Mouse (Mus musculus) adrenal gland, postnatal 25 days (tissue): Measurements from ENCODE around the gene Tmem260. TPM values are rescaled to one million over a fixed set of nuclear protein-coding genes. Genes with fewer than 3 reads are reported as not detected.

ENCODE experiments used
- DNase-seq: peaks from one replicate; pipeline ENCODE4 v3.0.0; 2021; ENCODE audit warnings: mixed read lengths
- total RNA-seq: library from RNA; stranded (reverse); gene quantifications from 2 replicates; pipeline ENCODE4 v1.2.3, GENCODE M21; 2021

Gene Tmem260
- total RNA-seq, 1 experiment from 2014 or later = 36.4 TPM

DNA sequence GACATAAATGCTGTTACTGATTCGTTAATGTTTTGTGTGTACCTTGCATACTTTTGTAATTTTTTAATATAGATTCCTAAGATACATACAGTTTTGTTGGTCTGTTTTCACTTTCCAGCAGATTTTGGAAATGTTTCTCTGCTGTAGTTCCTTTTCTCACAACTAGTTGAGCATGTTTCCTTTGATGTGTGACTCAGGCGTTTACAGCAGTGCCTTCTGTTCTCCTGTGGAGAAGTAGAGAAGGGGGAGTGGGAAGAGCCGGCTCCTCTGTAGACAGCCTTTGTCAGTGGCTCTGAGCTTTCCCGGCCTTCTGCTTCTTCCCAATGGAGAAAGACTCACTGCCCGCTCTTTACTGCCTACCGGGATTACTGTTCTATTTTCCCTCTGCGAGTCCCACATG is 35.7 kb downstream of the Tmem260 start:
- no peak for DNase-seq

GRCm38 (mm10) chr14:48482762-48483161 is 36.8 kb downstream of the Tmem260 start:
- DNase-seq = no peak

GRCm38 (mm10) chr14:48493896-48494295 is 48.0 kb downstream of the Tmem260 start:
- DNase-seq = peak; percentile 32

DNA sequence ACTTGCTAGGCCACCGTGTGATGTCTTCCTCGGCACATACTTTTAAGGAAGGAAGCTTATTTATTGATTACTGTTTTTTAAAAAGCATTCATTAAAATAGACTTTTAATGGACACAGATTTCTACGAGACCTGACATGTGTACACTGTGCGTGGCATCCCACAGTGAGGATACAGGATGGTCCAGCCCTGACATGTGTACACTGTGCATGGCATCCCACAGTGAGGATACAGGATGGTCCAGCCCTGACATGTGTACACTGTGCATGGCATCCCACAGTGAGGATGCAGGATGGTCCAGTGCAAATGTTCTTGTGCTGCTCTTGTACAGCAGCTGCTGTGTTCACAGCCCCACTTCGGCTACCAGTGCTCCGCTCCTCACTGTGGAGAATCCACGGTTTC is 56.6 kb downstream of the Tmem260 start:
- DNase-seq = no peak

GRCm38 (mm10) chr14:48503691-48504565 is 58.0 kb downstream of the Tmem260 start:
- no peak for DNase-seq

GRCm38 (mm10) chr14:48504566-48504950 is 58.6 kb downstream of the Tmem260 start:
- no peak for DNase-seq

DNA sequence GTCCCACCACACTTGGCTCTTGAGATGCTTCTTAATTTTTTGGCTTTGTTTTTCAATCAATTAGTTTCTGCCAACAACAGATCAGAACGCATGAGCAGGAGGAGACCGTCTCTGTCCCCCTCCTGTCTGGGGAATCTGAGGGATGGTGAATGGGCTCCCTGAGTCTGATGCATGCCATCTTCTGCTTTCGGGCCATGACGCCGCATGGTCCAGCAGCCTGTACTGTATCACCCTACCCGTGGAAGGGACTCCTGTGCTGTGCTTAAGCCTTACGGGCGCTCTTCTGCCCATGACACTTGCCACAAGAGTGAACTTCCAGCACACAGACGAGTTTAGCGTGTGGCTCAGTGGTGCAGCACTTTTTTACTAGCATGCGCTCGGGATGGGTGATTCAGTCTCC is 59.7 kb downstream of the Tmem260 start:
- no peak for DNase-seq

- DNase-seq = no peak
These were observed 61.5 kb downstream of the Tmem260 start for GRCm38 (mm10) chr14:48507376-48507775.

- DNase-seq = no peak
These were observed 63.2 kb downstream of the Tmem260 start for GRCm38 (mm10) chr14:48509131-48509530.

- DNase-seq = no peak
These were observed 67.3 kb downstream of the Tmem260 start for GRCm38 (mm10) chr14:48513098-48513823.

DNA sequence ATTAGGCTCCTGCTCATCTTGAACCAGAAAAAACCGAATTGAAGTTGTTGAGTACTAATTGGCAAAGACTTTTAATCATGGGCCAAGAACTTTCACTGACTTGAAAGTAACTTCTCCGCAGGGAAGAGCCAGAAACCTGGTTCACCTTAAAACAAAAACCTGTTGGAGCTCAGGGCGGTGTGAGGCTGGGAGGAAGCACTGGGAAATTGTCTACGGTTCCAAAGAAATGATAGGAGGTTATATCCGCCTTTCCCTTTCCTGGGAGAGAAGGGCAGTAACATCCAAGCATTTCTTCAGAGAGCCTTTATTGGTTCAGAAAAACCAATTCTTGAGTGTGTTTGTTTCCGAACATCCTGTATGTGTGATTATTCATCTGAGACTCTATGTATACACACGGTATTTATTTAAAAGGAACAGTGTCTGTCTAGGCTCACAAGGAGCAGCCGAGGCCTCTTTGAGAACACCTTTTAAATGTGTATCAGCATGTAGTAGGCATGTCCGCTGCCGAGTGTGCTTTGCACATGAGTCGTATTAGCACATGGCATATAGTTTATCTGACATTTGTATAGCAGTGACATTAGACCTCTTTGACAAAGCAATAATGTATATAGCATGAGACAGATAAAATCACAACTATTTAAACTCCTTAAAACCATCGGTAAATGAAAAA is 68.0 kb downstream of the Tmem260 start:
- no peak for DNase-seq

DNA sequence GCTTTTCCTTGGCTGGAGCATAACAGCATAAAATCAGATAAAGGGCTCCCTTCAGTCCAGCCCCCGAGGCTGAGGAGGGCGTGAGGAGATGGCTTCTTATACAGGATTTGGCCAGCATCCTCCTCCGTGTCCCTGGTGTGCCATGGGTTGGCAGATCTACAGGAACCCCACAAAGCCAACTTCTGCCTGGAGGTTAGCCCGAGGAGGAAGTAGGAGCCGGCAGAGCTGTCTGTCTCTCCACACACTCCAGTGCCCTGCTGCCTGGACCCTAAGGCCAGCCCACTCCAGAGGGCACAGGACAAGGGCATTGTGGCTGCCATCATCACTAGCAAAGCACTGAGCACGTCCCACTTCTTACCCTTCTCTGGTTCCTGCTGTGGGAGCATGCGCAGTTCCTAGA is 68.7 kb downstream of the Tmem260 start:
- no peak for DNase-seq

DNA sequence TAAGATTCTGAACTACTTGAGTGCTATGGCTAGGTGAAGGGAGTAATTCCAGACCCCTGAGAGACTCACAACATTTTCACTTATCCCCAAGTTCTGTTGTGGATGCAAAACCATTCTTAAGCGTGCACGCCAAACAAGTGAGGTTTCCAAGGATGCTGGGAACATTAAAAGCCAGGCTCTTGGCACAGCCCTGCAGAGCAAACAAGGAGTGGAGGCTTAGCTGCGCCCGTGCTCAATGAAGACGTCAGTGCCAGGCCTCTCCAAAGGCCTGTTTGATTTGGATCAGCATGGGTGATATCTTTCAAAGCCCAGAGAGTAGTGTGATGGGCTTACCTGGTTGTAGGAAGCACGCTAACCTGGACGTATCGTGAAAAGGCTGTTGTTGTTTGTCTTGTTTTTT is 69.6 kb downstream of the Tmem260 start:
- no peak for DNase-seq

GRCm38 (mm10) chr14:48523361-48523760 is 77.4 kb downstream of the Tmem260 start:
- DNase-seq = no peak

- peak; percentile 10 for DNase-seq
These were observed 78.2 kb downstream of the Tmem260 start for GRCm38 (mm10) chr14:48524135-48524534.

GRCm38 (mm10) chr14:48525055-48525454 is 79.1 kb downstream of the Tmem260 start:
- no peak for DNase-seq

DNA sequence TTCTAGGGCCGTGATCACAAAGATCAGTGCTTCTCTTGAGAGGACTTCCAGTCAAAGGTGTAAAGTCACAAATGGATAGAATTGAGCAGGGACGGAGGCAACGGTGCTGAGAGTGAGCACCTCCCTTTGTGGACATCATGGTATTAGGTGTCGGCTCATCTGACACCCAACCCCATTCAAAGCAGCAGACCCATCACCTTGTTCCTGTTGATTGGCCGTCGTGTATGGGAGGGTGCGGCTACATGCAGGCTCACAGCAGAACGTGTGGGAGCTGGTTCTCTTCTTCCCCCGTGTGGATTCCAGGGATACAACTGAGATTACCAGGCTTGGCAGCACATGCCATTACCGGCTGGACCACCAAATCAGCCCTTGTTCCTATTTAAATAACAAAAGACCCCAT is 84.7 kb downstream of the Tmem260 start:
- DNase-seq = no peak

DNA sequence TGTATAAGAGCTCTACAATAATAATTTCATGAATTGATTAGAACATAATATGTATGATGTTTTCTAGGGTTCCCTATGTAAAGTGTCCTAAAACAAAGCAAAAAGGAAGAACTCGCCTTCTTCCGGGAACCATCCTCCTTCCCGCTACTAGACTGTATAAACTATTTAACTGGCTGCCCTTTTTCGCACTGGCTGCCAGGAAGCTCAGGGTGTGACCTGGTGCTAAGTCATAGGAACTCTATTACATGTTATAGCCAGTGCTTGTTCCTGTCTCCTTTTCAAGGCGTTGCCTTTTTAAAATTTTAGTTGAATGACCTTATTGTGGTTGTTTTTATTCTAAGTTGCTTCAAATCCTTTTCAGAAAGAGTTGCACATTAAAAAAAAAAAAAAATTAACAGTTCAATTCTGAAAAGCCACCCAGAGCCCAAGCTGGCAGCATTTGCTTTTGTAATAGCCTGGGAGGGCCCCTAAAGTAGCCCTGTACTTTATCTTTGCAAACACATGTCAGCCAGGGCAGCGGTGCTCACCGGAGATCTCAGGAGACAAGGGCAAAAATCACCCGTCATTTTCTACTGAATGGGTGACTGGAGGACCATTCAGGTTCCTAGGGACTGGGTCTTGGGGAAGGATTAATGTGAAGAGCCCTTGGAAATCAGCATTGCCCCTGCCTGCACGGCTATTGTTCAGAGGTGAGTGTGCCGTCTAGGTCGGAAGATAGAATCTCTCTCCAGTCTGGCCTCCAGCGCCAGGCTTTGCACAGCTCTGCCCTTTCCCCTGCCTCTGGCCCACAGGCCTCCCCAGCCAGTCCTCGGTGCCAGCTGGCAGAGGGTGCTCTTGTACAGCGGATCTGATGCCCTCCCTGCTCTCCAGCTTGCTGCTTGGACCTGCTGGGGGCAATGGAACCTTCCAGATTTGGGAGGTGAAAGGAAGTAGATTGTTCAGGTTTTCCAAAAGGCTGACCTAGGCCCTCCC is 92.2 kb downstream of the Tmem260 start:
- peak; percentile 44 for DNase-seq

- DNase-seq = no peak
These were observed 99.2 kb downstream of the Tmem260 start for GRCm38 (mm10) chr14:48545166-48545565.

DNA sequence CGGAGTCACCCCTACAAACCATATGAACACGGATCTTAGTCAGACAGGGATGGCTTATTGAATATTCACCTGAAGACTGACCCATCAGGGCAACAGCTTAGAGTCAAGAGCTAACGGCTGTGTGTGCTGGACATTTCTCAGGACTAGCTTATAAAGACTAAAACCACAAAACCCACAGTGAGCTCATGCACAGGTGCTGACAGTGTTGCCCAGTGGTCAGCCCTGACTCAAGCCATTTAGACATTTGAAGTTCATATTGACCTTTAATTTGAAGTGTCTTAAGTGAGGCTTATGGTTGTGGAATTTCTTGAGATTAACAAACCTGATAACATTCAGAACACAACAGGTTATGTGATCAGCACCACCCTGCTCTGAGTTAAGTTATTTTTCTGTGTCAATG is 100.1 kb downstream of the Tmem260 start:
- DNase-seq = no peak

DNA sequence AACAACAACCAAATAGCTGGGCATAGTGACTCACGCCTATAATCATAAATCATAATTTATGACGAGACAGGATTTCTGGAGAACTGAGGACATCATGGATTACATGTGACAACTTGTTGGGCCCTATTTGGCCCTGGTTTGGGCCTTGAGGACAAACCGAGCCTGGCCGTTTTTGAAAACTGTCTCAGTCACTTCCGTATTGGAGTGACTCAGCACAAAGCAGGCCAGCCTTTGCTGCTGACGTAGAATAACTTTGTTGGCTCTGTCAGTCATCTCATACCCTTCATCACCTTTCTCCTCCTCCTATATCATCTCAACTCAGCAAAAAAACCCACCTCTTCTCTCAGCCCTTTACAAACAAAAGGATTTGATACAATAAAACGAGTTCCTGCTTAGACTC is 103.8 kb downstream of the Tmem260 start:
- no peak for DNase-seq

DNA sequence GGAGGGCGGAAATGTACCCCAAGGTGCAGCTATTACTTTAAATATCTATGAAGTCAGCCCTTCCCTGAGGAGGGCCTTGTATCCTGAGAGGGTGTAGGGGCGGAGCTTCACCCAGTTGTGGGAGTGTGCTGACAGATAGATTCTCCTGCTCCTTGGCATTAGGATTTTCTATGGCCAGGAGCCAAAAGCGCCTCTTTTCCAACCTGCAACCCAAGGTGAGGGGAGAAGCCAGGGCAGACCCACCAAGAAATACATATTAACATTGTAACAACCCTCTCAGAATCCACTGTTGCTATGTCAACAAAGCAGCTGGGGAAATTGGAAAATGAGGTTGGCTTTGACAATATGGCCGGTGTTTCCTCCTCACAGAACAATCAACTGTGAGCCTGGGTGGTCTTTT is 107.3 kb downstream of the Tmem260 start:
- DNase-seq = no peak
